Mouse (Mus musculus) midbrain, postnatal 0 days (tissue): ENCODE measurements around the gene Rtbdn. TPM values are rescaled to one million over a fixed set of nuclear protein-coding genes. Genes with fewer than 3 reads are reported as not detected.

Experiments
- ATAC-seq: fragments of 200-750 bp; cut with Nextera tagmentation; 2 replicates; pipeline ENCODE4 v1.8.0; 2017; ENCODE audit warnings: moderate number of reproducible peaks, mild to moderate bottlenecking, moderate TSS enrichment, moderate library complexity; ENCODE audit not compliant: low FRiP score
- DNase-seq: peaks from one replicate; pipeline ENCODE4 v3.0.0-alpha.2; 2015; ENCODE audit warnings: low spot score
- H3K27ac ChIP-seq: fragments of 300-500 bp; sonication (generic); 2 replicates; pipeline ENCODE4 v1.5.1; 2014; ENCODE audit warnings: low read depth, mild to moderate bottlenecking, low read length, mixed read lengths
- H3K27me3 ChIP-seq: fragments of 300-500 bp; sonication (generic); 2 replicates; pipeline ENCODE4 v1.6.1; 2014; ENCODE audit warnings: low read length, control low read depth, mixed read lengths; ENCODE audit not compliant: insufficient read depth
- H3K36me3 ChIP-seq: fragments of 300-500 bp; sonication (generic); 2 replicates; pipeline ENCODE4 v1.6.1; 2014; ENCODE audit warnings: low read length, control low read depth, mixed read lengths; ENCODE audit not compliant: insufficient read depth
- H3K4me1 ChIP-seq: fragments of 300-500 bp; sonication (generic); 2 replicates; pipeline ENCODE4 v1.6.1; 2014; ENCODE audit warnings: mild to moderate bottlenecking, control low read depth, antibody characterized with exemption, low read length, mixed read lengths; ENCODE audit not compliant: insufficient read depth
- H3K4me2 ChIP-seq: fragments of 300-500 bp; sonication (generic); 2 replicates; pipeline ENCODE4 v1.6.1; 2014; ENCODE audit warnings: low read depth, mild to moderate bottlenecking, low read length, mixed read lengths; ENCODE audit not compliant: poor library complexity, severe bottlenecking
- H3K4me3 ChIP-seq: fragments of 300-500 bp; sonication (generic); 2 replicates; pipeline ENCODE4 v1.5.1; 2014; ENCODE audit warnings: low read depth, mild to moderate bottlenecking, low read length, moderate library complexity
- H3K9ac ChIP-seq: fragments of 300-500 bp; sonication (generic); replicated peaks from 2 replicates; pipeline ENCODE4 v1.6.1; 2014; ENCODE audit warnings: mild to moderate bottlenecking, low read length, moderate library complexity, mixed read lengths; ENCODE audit not compliant: poor library complexity, severe bottlenecking
- H3K9me3 ChIP-seq: fragments of 300-500 bp; sonication (generic); 2 replicates; pipeline ENCODE4 v1.6.1; 2016; ENCODE audit warnings: low read length, control low read depth
- CTCF ChIP-seq: IDR thresholded peaks from 2 replicates; pipeline ENCODE4 v1.5.1; 2016; ENCODE audit warnings: antibody characterized with exemption, mild to moderate bottlenecking
- WGBS: fragments of 180-500 bp; shearing (Covaris S2); extraction: QIAGEN DNeasy Blood & Tissue Kit; methylation state at CpG from one replicate; pipeline ENCODE4 v1.1.7; 2014; 5-methylcytosine and 5-hydroxymethylcytosine counted together
- polyA plus RNA-seq: library from polyadenylated mRNA; unstranded; fragments of >200 nt; fragmentation: Nextera tagmentation; extraction: Ambion mirVana; gene quantifications from 2 replicates; pipeline ENCODE4 v1.2.1, GENCODE M21; 2015
- total RNA-seq: library from RNA; depleted of rRNA; stranded (reverse); fragments of >200 nt; gene quantifications from 2 replicates; pipeline ENCODE4 v1.2.3, GENCODE M21; 2014

Gene Rtbdn
- total and polyA plus RNA-seq, 2 experiments from 2014 or later: 4.5 to 5.3 TPM

DNA sequence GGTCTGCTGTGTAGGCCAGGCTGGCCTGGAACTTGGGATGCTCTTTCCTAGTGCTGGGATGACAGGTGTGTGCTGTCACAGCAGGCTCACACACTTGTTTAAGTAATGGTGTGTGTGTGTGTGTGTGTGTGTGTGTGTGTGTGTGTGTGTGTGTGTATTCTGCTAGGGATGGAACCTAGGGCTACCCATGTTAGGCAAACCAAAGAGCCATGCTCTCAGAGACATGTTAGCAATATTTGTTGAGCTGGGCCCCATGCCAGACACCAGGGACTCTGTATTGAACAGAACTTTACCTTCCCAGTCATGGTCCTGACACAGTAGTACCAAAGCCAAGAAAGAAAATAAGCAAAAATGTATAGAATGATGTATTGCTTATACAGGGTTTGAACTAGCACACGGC, 19.3 kb upstream of the Rtbdn start:
- H3K36me3 ChIP-seq: peaks cover 36% of the 10 kb centered on the region
- 94% methylated on average over 1 of the region's 1 CpGs for WGBS
- no peak for ATAC-seq

GRCm38 (mm10) chr8:84928456-84929306, 18.1 kb upstream of the Rtbdn start:
- Histone ChIP-seq H3K36me3 (peaks cover 34% of the 10 kb centered on the region), H3K4me3 (0 out of 2 replicates have a peak overlapping the region, but pooled peaks have one; percentile 8), H3K27ac (no peak overlapping the region), H3K4me2 (peak overlapping the region; percentile 37), H3K9me3 (no peaks in the 10 kb centered on the region), H3K27me3 (no peaks in the 10 kb centered on the region), H3K9ac (no peak overlapping the region), H3K4me1 (no peaks in the 10 kb centered on the region)
- 3% methylated on average over 46 of the region's 52 CpGs for WGBS
- DNase-seq (peak; percentile 80), ATAC-seq (peak; percentile 72)
- peak; percentile 76 for TF ChIP-seq CTCF

More for the DNA sequence above, 19.3 kb upstream of the Rtbdn start:
- Histone ChIP-seq H3K4me2 (no peak overlapping the region), H3K27me3 (no peaks in the 10 kb centered on the region), H3K9me3 (no peaks in the 10 kb centered on the region), H3K27ac (no peak overlapping the region), H3K9ac (no peak overlapping the region), H3K4me3 (no peak overlapping the region), H3K4me1 (no peaks in the 10 kb centered on the region)
- DNase-seq: no peak
- no peak for TF ChIP-seq CTCF

DNA sequence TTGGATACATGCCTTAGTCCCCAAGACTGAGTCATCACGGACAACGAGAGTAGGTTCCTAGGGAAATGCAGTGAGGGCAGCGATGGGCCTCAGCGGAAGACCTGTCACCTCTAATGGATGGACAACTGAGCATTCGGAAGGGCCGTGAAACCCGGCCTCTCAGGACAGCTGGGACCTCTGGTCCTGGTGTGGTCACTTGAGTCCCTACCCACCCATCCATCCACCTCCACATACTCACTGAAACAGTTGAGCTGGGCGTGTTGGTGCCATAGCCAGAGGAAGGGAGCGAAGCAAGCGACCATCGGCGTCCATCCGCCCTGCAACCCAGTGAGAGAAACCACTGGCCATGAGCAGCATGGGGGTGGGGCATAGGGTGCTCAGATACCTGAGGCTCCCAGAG, 16.2 kb upstream of the Rtbdn start:
- 92% methylated on average over 13 of the region's 13 CpGs for WGBS
- Histone ChIP-seq H3K4me3 (no peak overlapping the region), H3K27ac (no peak overlapping the region), H3K9me3 (no peaks in the 10 kb centered on the region), H3K9ac (0 out of 2 replicates have a peak overlapping the region, but pooled peaks have one; percentile 19), H3K4me1 (peaks cover 5% of the 10 kb centered on the region), H3K36me3 (peaks cover 21% of the 10 kb centered on the region), H3K4me2 (no peak overlapping the region), H3K27me3 (no peaks in the 10 kb centered on the region)
- DNase-seq (no peak), ATAC-seq (no peak)
- no peak for TF ChIP-seq CTCF

DNA sequence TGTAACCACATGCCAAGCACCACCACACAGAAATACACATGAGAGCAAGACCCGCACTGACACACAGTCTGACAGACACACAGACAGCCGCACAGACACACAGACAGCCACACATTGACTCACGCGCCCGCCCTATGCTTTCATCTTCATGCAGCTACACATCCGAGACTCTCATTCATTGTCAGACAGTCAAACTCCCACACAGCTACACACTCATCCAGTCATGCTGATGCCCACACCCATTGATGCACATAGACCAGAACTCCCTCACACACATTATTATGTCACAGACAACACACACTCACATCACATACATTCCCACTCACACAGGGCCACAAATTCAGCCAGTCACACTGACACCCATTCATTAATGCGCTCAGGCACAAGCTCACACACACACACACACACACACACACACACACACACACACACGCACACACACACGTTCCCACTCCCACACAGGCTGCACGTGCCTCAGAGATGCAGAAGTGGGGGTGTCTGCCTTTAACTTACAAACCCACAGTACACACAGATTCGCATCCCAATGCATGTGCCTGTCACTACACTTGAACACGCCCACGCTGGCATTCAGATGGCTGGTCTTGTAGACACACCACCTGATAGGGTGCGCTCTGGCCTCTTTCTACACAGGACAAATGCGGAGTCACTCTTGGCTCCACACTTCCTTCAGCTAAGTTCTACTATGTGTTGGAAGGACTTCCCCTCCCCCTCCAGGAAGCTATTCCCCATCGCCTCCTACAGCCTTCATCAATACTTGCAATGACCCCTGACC, 12.8 kb upstream of the Rtbdn start:
- H3K27me3 ChIP-seq: no peaks in the 10 kb centered on the region
- peaks cover 12% of the 10 kb centered on the region for H3K36me3 ChIP-seq
- WGBS: 82% methylated on average over 16 of the region's 16 CpGs
- DNase-seq: no peak
- peaks cover 5% of the 10 kb centered on the region for H3K4me1 ChIP-seq
- ATAC-seq: no peak
- no peak overlapping the region for H3K9ac ChIP-seq
- no peak for TF ChIP-seq CTCF
- H3K27ac ChIP-seq: no peak overlapping the region
- H3K9me3 ChIP-seq: no peaks in the 10 kb centered on the region
- H3K4me2 ChIP-seq: peak overlapping the region; percentile 93
- peak overlapping the region; percentile 93; the same call in 1 of the 2 replicates for H3K4me3 ChIP-seq

DNA sequence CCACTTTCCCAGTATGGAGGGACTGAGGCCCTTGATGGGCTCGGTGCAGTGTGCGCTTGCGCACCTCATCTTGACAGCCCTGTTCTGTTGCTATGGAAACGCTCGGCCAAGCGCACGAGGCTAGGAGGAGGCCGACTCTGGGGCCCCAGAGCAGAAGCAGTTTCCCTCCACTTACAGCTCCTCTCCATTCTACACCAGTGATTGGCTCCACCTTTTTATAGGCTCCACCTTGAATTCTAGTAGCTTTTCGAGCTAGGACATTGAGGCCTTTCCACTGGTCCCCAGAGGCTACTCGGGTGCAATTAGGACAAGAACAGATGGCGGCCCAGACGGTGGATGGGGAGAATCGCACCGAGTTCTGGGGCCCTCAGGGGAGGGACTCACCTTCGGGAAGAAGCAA, 11.9 kb upstream of the Rtbdn start:
- H3K4me2 ChIP-seq: peak overlapping the region; percentile 93
- peaks cover 11% of the 10 kb centered on the region for H3K36me3 ChIP-seq
- peak overlapping the region; percentile 93 for H3K4me3 ChIP-seq
- no peaks in the 10 kb centered on the region for H3K9me3 ChIP-seq
- WGBS: 3% methylated on average over 15 of the region's 15 CpGs
- no peak for TF ChIP-seq CTCF
- H3K27ac ChIP-seq: peak overlapping the region; percentile 97
- H3K4me1 ChIP-seq: peaks cover 5% of the 10 kb centered on the region
- H3K9ac ChIP-seq: peak overlapping the region; percentile 99
- ATAC-seq: peak; percentile 63
- DNase-seq: peak; percentile 94
- H3K27me3 ChIP-seq: no peaks in the 10 kb centered on the region
